Mouse (Mus musculus) liver, adult 2 months (tissue): ENCODE data around the gene Smpd1.

Source experiments
- CTCF ChIP-seq: fragments of 200-500 bp; IDR thresholded peaks from 2 replicates; pipeline ENCODE4 v1.5.1; 2011; ENCODE audit warnings: low read depth, low read length, control low read depth
- POLR2A ChIP-seq: fragments of 200-500 bp; IDR thresholded peaks from 2 replicates; pipeline ENCODE4 v1.6.1; 2011; ENCODE audit warnings: low read length, control low read depth; ENCODE audit not compliant: insufficient read depth; ENCODE audit errors: extremely low read depth

- TF ChIP-seq CTCF (no peak), POLR2A (no peak)
These were observed 20.4 kb downstream of the Smpd1 start for GRCm38 (mm10) chr7:105574537-105574936.
